Mouse (Mus musculus) myocyte (in vitro differentiated cells): Measurements from ENCODE around the gene Mtmr2. TPM values are rescaled to one million over a fixed set of nuclear protein-coding genes. Genes with fewer than 3 reads are reported as not detected.

Source experiments
- H3K27me3 ChIP-seq: one replicate; pipeline ENCODE4 v1.6.1; 2011; ENCODE audit not compliant: control insufficient read depth, insufficient read depth, insufficient read length
- H3K36me3 ChIP-seq: one replicate; pipeline ENCODE4 v1.6.1; 2011; ENCODE audit not compliant: control insufficient read depth, insufficient read depth
- H3K4me2 ChIP-seq: one replicate; pipeline ENCODE4 v1.6.1; 2011; ENCODE audit warnings: low read depth, control low read depth
- H3K4me3 ChIP-seq: one replicate; pipeline ENCODE4 v1.5.1; 2011; ENCODE audit warnings: mild to moderate bottlenecking, control low read depth, moderate library complexity
- H3K79me2 ChIP-seq: one replicate; pipeline ENCODE4 v1.6.1; 2011; ENCODE audit not compliant: control insufficient read depth, insufficient read depth
- H3ac ChIP-seq: one replicate; pipeline ENCODE4 v1.6.1; 2011; ENCODE audit not compliant: control insufficient read depth, insufficient read length
- CEBPB ChIP-seq: IDR thresholded peaks from 2 replicates; pipeline ENCODE4 v1.6.1; 2011; ENCODE audit warnings: mild to moderate bottlenecking, moderate library complexity; ENCODE audit not compliant: poor library complexity, insufficient read depth, severe bottlenecking
- E2F4 ChIP-seq: IDR thresholded peaks from one replicate; pipeline ENCODE4 v1.6.1; 2011; ENCODE audit warnings: mild to moderate bottlenecking, control low read depth, moderate library complexity; ENCODE audit not compliant: insufficient read depth
- MAX ChIP-seq: IDR thresholded peaks from one replicate; pipeline ENCODE4 v1.6.1; 2011; ENCODE audit warnings: low read depth, mild to moderate bottlenecking, control low read depth
- MYOD1 ChIP-seq, 3 experiments: IDR thresholded peaks; one replicate each; pipeline ENCODE4 v1.6.1; 2011; ENCODE audit warnings: control low read depth in 2 of 3, low read depth in 2 of 3, mild to moderate bottlenecking in 2 of 3, moderate library complexity in 1 of 3; ENCODE audit not compliant: insufficient read length in 2 of 3, control insufficient read depth in 1 of 3
- MYOG ChIP-seq, 3 experiments: IDR thresholded peaks; one replicate each; pipeline ENCODE4 v1.6.1; 2011; ENCODE audit warnings: control low read depth in 2 of 3, low read depth in 2 of 3, mild to moderate bottlenecking in 2 of 3; ENCODE audit not compliant: insufficient read length in 2 of 3, control insufficient read depth in 1 of 3, insufficient read depth in 1 of 3
- POLR2A ChIP-seq: IDR thresholded peaks from one replicate; pipeline ENCODE4 v1.6.1; 2011; ENCODE audit warnings: low read depth, mild to moderate bottlenecking, control low read depth, moderate library complexity; ENCODE audit not compliant: insufficient read length
- POLR2AphosphoS2 ChIP-seq: IDR thresholded peaks from one replicate; pipeline ENCODE4 v1.6.1; 2011; ENCODE audit warnings: low read depth, control low read depth; ENCODE audit not compliant: insufficient read length
- REST ChIP-seq: IDR thresholded peaks from one replicate; pipeline ENCODE4 v1.6.1; 2011; ENCODE audit warnings: mild to moderate bottlenecking, control low read depth, moderate library complexity; ENCODE audit not compliant: insufficient read depth, insufficient read length
- SRF ChIP-seq: IDR thresholded peaks from one replicate; pipeline ENCODE4 v1.6.1; 2011; ENCODE audit warnings: low read depth; ENCODE audit not compliant: control insufficient read depth, insufficient read length
- TCF12 ChIP-seq: IDR thresholded peaks from one replicate; pipeline ENCODE4 v1.6.1; 2011; ENCODE audit warnings: mild to moderate bottlenecking, control low read depth; ENCODE audit not compliant: poor library complexity, insufficient read depth, severe bottlenecking
- TCF3 ChIP-seq: IDR thresholded peaks from one replicate; pipeline ENCODE4 v1.6.1; 2011; ENCODE audit warnings: low read depth, control low read depth; ENCODE audit not compliant: insufficient read length
- USF1 ChIP-seq: IDR thresholded peaks from one replicate; pipeline ENCODE4 v1.6.1; 2011; ENCODE audit warnings: low read depth, mild to moderate bottlenecking, control low read depth, moderate library complexity
- polyA plus RNA-seq: library from polyadenylated mRNA; unstranded; fragments of >200 nt; fragmentation: generic; extraction: Trizol; gene quantifications from one replicate; pipeline ENCODE4 v1.2.1, GENCODE M21; 2012; ENCODE audit warnings: missing spikeins

Mtmr2 gene
- polyA plus RNA-seq, 1 experiment, result 20.9 TPM

DNA sequence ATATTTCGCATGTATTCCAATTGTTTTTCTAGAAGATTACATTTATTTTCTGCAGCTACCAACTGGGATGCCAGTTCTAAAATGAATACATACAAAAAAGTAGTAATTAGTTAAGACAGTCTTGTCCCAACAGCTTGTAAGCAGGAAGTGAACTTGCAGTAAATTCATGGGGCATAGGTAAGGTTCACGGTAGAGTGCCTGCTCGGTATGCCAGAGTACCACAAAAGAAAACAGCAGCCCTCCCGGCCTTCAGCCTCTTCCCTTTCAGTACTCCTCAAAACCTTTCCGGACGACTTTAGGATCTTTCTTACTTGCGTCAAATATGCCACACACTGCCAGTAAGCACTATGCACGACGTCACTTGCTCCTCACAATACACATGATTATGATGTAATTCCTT, 70.2 kb downstream of the Mtmr2 start:
- no peaks in the 10 kb centered on the region for H3K27me3 ChIP-seq
- H3K79me2 ChIP-seq, result peaks cover 13% of the 10 kb centered on the region
- H3K4me3 ChIP-seq, result no peak overlapping the region
- no peak overlapping the region for H3K4me2 ChIP-seq
- H3ac ChIP-seq, result no peak overlapping the region
- peaks cover 47% of the 10 kb centered on the region for H3K36me3 ChIP-seq
- TF ChIP-seq CEBPB, result no peak
- TF ChIP-seq E2F4, result no peak
- TF ChIP-seq MYOG (IDR thresholded peaks at IDR 0.05; ENCODE audit: control insufficient read depth in 1 of 3, insufficient read depth in 1 of 3, insufficient read length in 2 of 3, low read depth in 2 of 3), result no peak
- no peak for TF ChIP-seq MAX
- no peak for TF ChIP-seq POLR2A
- no peak for TF ChIP-seq POLR2AphosphoS2
- no peak for TF ChIP-seq REST
- TF ChIP-seq TCF3, result no peak
- TF ChIP-seq TCF12, result no peak
- TF ChIP-seq USF1, result no peak
- no peak for TF ChIP-seq SRF
- TF ChIP-seq MYOD1 (IDR thresholded peaks at IDR 0.05; ENCODE audit: control insufficient read depth in 1 of 3, insufficient read length in 2 of 3, low read depth in 2 of 3), result no peak

DNA sequence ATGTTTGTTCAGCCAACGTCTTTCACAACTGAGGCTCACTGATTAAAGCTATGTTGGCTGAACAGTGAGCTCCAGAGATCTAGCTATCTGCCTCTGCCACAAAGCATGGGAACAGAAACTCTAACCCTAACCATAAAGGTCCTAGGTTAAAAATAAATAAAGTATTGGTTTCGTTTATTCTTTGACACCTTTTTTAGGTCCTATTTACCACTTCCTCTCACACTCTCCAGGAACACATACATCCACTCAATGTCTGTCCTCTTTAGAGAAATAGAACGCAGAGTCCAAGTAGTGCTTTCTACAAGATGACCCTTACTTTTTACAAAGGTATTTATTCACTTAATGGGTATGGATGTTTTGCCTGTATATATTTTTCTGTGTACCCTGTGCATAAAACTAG, 72.6 kb downstream of the Mtmr2 start:
- no peak overlapping the region for H3K4me3 ChIP-seq
- no peak overlapping the region for H3K4me2 ChIP-seq
- H3K79me2 ChIP-seq, result peaks cover 37% of the 10 kb centered on the region
- peaks cover 34% of the 10 kb centered on the region for H3K36me3 ChIP-seq
- no peak overlapping the region for H3ac ChIP-seq
- TF ChIP-seq USF1 (no peak), CEBPB (no peak), SRF (no peak), MYOG (IDR thresholded peaks at IDR 0.05; ENCODE audit: control insufficient read depth in 1 of 3, insufficient read depth in 1 of 3, insufficient read length in 2 of 3, low read depth in 2 of 3) (no peak), E2F4 (no peak), POLR2A (no peak), REST (no peak), POLR2AphosphoS2 (no peak)
- no peaks in the 10 kb centered on the region for H3K27me3 ChIP-seq

DNA sequence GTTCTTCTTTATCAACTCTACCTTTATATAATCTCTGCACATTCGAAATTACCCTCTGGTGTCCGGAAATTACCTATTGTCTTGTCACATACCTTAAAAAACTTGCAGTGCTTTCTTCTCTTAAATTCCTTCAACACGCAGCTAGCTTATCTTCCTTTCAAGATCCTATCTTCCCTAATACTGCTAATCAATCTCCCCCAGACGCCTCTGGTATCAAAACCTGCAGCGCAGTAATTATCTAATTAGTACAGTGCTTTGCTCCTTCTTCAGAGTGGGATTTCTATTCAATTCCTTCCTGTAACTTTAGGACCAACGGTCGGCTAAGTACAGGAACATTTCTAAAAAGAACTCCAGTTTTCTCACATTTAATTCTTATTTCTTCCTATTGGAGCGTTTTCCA, 77.7 kb downstream of the Mtmr2 start:
- peak overlapping the region; percentile 93 for H3K4me3 ChIP-seq
- no peak for TF ChIP-seq POLR2AphosphoS2
- no peak for TF ChIP-seq CEBPB
- TF ChIP-seq MAX, result no peak
- no peak for TF ChIP-seq TCF12
- TF ChIP-seq POLR2A, result no peak
- TF ChIP-seq USF1, result no peak
- TF ChIP-seq SRF, result no peak
- no peak for TF ChIP-seq REST
- no peak for TF ChIP-seq MYOD1 (IDR thresholded peaks at IDR 0.05; ENCODE audit: control insufficient read depth in 1 of 3, insufficient read length in 2 of 3, low read depth in 2 of 3)
- no peak for TF ChIP-seq E2F4
- TF ChIP-seq MYOG (IDR thresholded peaks at IDR 0.05; ENCODE audit: control insufficient read depth in 1 of 3, insufficient read depth in 1 of 3, insufficient read length in 2 of 3, low read depth in 2 of 3), result no peak
- TF ChIP-seq TCF3, result no peak
- peak overlapping the region; percentile 87 for H3K4me2 ChIP-seq
- peaks cover 8% of the 10 kb centered on the region for H3K36me3 ChIP-seq
- peaks cover 60% of the 10 kb centered on the region for H3K79me2 ChIP-seq
- no peaks in the 10 kb centered on the region for H3K27me3 ChIP-seq
- peak overlapping the region; percentile 39 for H3ac ChIP-seq

GRCm38 (mm10) chr9:13826391-13826805, 78.2 kb downstream of the Mtmr2 start:
- TF ChIP-seq MYOG (IDR thresholded peaks at IDR 0.05; ENCODE audit: control insufficient read depth in 1 of 3, insufficient read depth in 1 of 3, insufficient read length in 2 of 3, low read depth in 2 of 3), result no peak
- TF ChIP-seq USF1, result peak; percentile 77
- Histone ChIP-seq H3K27me3 (no peaks in the 10 kb centered on the region), H3K4me2 (peak overlapping the region; percentile 87), H3K36me3 (peaks cover 10% of the 10 kb centered on the region), H3ac (peak overlapping the region; percentile 39), H3K4me3 (peak overlapping the region; percentile 93), H3K79me2 (peaks cover 60% of the 10 kb centered on the region)

- peak within 1 kb of the TSS; percentile 39 for H3ac ChIP-seq
- TF ChIP-seq E2F4 (peak; percentile 23), POLR2AphosphoS2 (peak; percentile 24), POLR2A (peak; percentile 73), CEBPB (no peak), TCF12 (no peak)
- H3K27me3 ChIP-seq, result no peaks in the 10 kb centered on the region
- peaks cover 15% of the 10 kb centered on the region for H3K36me3 ChIP-seq
- peak within 1 kb of the TSS; percentile 93 for H3K4me3 ChIP-seq
- peaks cover 60% of the 10 kb centered on the region for H3K79me2 ChIP-seq
- peak within 1 kb of the TSS; percentile 87 for H3K4me2 ChIP-seq
Observed at GRCm38 (mm10) chr9:13826832-13827405, 78.7 kb downstream of the Mtmr2 start, which contains the start of gene Cep57. Gene Cep57 (minus strand): TSS chr9:13827107.
